15 mouse cellular contexts compared by ENCODE assay signal in the genomic region with DNA sequence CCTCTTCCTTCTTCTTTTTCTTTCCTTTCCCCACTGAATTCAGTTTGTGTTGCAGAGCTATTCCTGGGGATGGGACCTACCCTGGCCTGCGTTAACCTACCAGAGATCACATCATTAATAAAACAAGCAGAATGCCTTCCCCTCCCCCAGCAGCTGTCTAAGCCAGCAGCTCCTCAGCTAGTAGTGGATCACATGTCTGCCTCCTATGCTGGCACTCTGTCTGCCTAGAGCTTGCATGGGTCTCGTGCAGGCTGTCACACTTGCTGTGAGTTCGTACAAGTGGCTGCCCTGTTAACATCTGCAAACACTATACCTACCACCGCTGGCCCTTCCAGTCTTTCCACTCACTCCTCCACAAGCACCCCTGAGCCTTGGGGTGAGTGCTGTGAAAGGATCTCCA. TPM values are rescaled to one million over a fixed set of nuclear protein-coding genes. Genes with fewer than 3 reads are reported as not detected.
DNase-seq lines count a peak whose midpoint lies in the region; ATAC-seq lines count a peak whose summit lies in the region.
"Had no signal": no experiment of that assay in that cellular context is flagged by ENCODE, and none has a peak within 500 bp of the region (broad histone marks: within the 10 kb centered on the region; RNA-seq: fewer than 3 reads in every experiment).

No protein-coding gene starts in this region.

- intact Hi-C loops in heart, postnatal 25 days (cut with DNase I), result no loop called here

- no peak overlapping the region for H3K9ac ChIP-seq in heart, embryonic 12.5 days
- H3K9ac ChIP-seq in kidney, embryonic 16.5 days (replicated peaks; ENCODE audit: low read length), result no peak overlapping the region
- no peak overlapping the region for H3K9ac ChIP-seq in neural tube, embryonic 13.5 days
- no peak overlapping the region for H3K9ac ChIP-seq in neural tube, embryonic 15.5 days (replicated peaks)
- H3K9ac ChIP-seq: embryonic facial prominence, embryonic 15.5 days had no signal

- H3K36me3 ChIP-seq in heart, embryonic 12.5 days, result 0 out of 2 replicates have a peak, but pooled peaks cover 12% of the 10 kb centered on the region
- H3K36me3 ChIP-seq in kidney, embryonic 16.5 days (ENCODE audit: insufficient read depth, low read length), result no peaks in the 10 kb centered on the region
- H3K36me3 ChIP-seq in neural tube, embryonic 13.5 days, result no peaks in the 10 kb centered on the region
- H3K36me3 ChIP-seq in neural tube, embryonic 15.5 days, result peaks cover 7% of the 10 kb centered on the region
- H3K36me3 ChIP-seq: embryonic facial prominence, embryonic 15.5 days had no signal

- 44% methylated on average over 4 of the region's 4 CpGs for WGBS in heart, embryonic 12.5 days
- WGBS in kidney, embryonic 16.5 days, result 32% methylated on average over 4 of the region's 4 CpGs
- 64% methylated on average over 4 of the region's 4 CpGs for WGBS in neural tube, embryonic 13.5 days
- 67% methylated on average over 4 of the region's 4 CpGs for WGBS in neural tube, embryonic 15.5 days

- no peak overlapping the region for H3K4me2 ChIP-seq in heart, embryonic 12.5 days
- H3K4me2 ChIP-seq in kidney, embryonic 16.5 days (replicated peaks; ENCODE audit: low read depth, low read length), result no peak overlapping the region
- H3K4me2 ChIP-seq in neural tube, embryonic 13.5 days, result no peak overlapping the region
- H3K4me2 ChIP-seq in neural tube, embryonic 15.5 days, result no peak overlapping the region
- H3K4me2 ChIP-seq: embryonic facial prominence, embryonic 15.5 days; liver, embryonic 11.5 days had no signal

- H3K27me3 ChIP-seq in heart, embryonic 12.5 days (replicated peaks), result no peaks in the 10 kb centered on the region
- no peaks in the 10 kb centered on the region for H3K27me3 ChIP-seq in kidney, embryonic 16.5 days (ENCODE audit: insufficient read depth, low read length)
- no peaks in the 10 kb centered on the region for H3K27me3 ChIP-seq in neural tube, embryonic 13.5 days
- no peaks in the 10 kb centered on the region for H3K27me3 ChIP-seq in neural tube, embryonic 15.5 days (replicated peaks)
- H3K27me3 ChIP-seq: embryonic facial prominence, embryonic 15.5 days had no signal

- 0 out of 2 replicates have a peak, but pooled peaks have one; percentile 39 for ATAC-seq in heart, embryonic 12.5 days (ENCODE audit: insufficient number of reproducible peaks, low FRiP score)
- peak; percentile 69 for ATAC-seq in kidney, embryonic 16.5 days (ENCODE audit: low FRiP score, low TSS enrichment)
- ATAC-seq in neural tube, embryonic 13.5 days (ENCODE audit: low read depth), result peak; percentile 47; the same call in 1 of the 2 replicates
- no peak for ATAC-seq in neural tube, embryonic 15.5 days (ENCODE audit: low FRiP score)
- ATAC-seq: CD4-positive, CD25-positive, alpha-beta regulatory T cell, adult 4 months; intestine, postnatal 0 days had no signal

- DNase-seq in heart, postnatal 25 days (ENCODE audit: low spot score), result no peak
- DNase-seq in kidney, adult 11 months, result no peak
- DNase-seq in thymus, adult 18-20 months, result no peak
- DNase-seq: cerebellum, adult 8-10 months; layer of hippocampus, adult 9-11 months; thymus, postnatal 4 days had no signal

- no peak overlapping the region for H3K4me3 ChIP-seq in heart, embryonic 12.5 days
- H3K4me3 ChIP-seq in kidney, embryonic 16.5 days (ENCODE audit: low read length), result no peak overlapping the region
- no peak overlapping the region for H3K4me3 ChIP-seq in neural tube, embryonic 13.5 days
- H3K4me3 ChIP-seq in neural tube, embryonic 15.5 days (replicated peaks), result no peak overlapping the region
- H3K4me3 ChIP-seq: embryonic facial prominence, embryonic 15.5 days had no signal

- H3K9me3 ChIP-seq in heart, embryonic 12.5 days (replicated peaks), result no peaks in the 10 kb centered on the region
- H3K9me3 ChIP-seq in kidney, embryonic 16.5 days (ENCODE audit: low read length), result no peaks in the 10 kb centered on the region
- H3K9me3 ChIP-seq in neural tube, embryonic 13.5 days, result no peaks in the 10 kb centered on the region
- H3K9me3 ChIP-seq in neural tube, embryonic 15.5 days (replicated peaks), result no peaks in the 10 kb centered on the region
- H3K9me3 ChIP-seq: embryonic facial prominence, embryonic 15.5 days had no signal

- peaks cover 8% of the 10 kb centered on the region; the same call in 1 of the 2 replicates for H3K4me1 ChIP-seq in heart, embryonic 12.5 days (replicated peaks)
- H3K4me1 ChIP-seq in kidney, embryonic 16.5 days (ENCODE audit: insufficient read depth, low read length), result peaks cover 8% of the 10 kb centered on the region; the same call in 1 of the 2 replicates
- H3K4me1 ChIP-seq in neural tube, embryonic 13.5 days (replicated peaks), result no peaks in the 10 kb centered on the region
- H3K4me1 ChIP-seq in neural tube, embryonic 15.5 days, result no peaks in the 10 kb centered on the region
- H3K4me1 ChIP-seq: embryonic facial prominence, embryonic 15.5 days had no signal

- H3K27ac ChIP-seq in heart, embryonic 12.5 days (ENCODE audit: poor library complexity, severe bottlenecking), result no peak overlapping the region
- no peak overlapping the region for H3K27ac ChIP-seq in kidney, embryonic 16.5 days (ENCODE audit: low read length)
- no peak overlapping the region for H3K27ac ChIP-seq in neural tube, embryonic 13.5 days (replicated peaks)
- no peak overlapping the region for H3K27ac ChIP-seq in neural tube, embryonic 15.5 days (replicated peaks)
- H3K27ac ChIP-seq: embryonic facial prominence, embryonic 15.5 days; stomach, postnatal 0 days had no signal

RNA-seq across cellular contexts. Expression of a gene that starts 29.4 kb away (rescaled TPM):
- 21.7 and 21.8 TPM in 2 replicates for polyA plus RNA-seq in heart, embryonic 12.5 days (2016; fragmentation: Nextera tagmentation; extraction: Ambion mirVana)
- 10 to 100 TPM; 29.2 TPM for total RNA-seq in heart, postnatal 25 days (2021)
- 25.3 and 26.9 TPM in 2 replicates for polyA plus RNA-seq in kidney, embryonic 16.5 days (2015; fragmentation: Nextera tagmentation; extraction: Ambion mirVana)
- 14.7 and 16.3 TPM in 2 replicates for polyA plus RNA-seq in neural tube, embryonic 13.5 days (2015; fragmentation: Nextera tagmentation; extraction: Ambion mirVana)
- polyA plus RNA-seq in neural tube, embryonic 15.5 days (2015; fragmentation: Nextera tagmentation; extraction: Ambion mirVana), result 19.7 and 20.3 TPM in 2 replicates
